Mouse (Mus musculus) ES-CJ7 (cell line): ENCODE results near the gene Tmem248.
A peak's percentile ranks its signal among the peaks of the same experiment; 100 is the strongest.

Experiments
- DNase-seq: peaks from one replicate; pipeline ENCODE4 v3.0.0; 2011; ENCODE audit warnings: low read depth, low spot score

Tmem248 gene

DNA sequence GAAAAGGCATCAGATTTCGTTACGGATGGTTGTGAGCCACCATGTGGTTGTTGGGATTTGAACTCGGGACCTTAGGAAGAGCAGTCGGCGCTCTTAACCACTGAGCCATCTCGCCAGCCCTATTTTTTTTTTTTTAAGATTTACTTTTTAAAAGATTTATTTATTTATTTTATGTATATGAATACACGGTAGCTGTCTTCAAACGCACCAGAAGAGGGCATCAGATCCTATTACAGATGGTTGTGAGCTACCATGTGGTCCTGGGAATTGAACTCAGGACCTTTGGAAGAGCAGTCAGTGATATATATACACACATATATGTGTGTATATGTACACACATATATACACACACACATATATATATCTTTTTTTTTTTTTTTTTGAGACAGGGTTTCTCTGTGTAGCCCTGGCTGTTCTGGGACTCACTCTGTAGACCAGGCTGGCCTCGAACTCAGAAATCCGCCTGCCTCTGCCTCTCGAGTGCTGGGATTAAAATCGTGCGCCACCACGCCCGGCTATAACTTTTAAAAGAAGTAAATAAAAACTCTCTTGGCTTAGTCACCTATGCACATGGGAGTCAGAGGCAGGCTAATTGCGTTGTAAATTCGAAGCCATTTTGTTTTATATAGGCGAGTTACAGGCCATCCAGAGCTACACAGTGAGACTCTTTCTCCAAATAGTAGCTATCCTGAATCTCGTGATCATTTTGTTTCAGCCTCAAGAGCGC lies 39.1 kb downstream of the Tmem248 start:
- DNase-seq: peak; percentile 25

DNA sequence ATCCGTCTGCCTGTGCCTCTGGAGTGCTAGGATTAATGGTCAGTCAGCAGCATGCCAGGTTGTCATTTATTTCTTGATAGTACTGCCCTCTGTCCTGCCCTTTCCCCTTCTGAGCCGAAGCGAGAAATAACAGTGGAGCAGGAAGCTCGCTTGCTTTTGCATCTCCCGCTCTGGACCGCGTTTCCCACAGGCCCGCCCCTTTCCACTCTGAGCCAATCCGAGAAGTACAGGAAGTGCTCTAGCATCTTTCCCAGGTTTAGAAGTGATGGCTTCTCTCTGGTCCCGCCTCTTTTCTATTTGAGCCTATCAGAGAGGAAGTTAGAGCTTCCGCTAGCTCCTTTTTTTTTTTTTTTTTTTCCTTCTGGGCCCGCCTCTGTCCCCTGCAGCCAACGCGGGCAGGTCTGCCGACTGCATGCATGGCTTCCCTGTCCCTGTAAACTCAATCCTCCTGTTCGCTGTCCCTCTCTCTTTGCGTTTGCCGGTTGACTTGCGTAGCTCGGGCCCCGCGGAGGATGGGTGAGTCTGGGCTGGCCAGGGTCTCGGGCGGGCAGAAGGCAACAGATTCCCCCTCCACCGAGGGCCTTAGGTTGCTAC lies 39.9 kb downstream of the Tmem248 start:
- peak; percentile 98 for DNase-seq

DNA sequence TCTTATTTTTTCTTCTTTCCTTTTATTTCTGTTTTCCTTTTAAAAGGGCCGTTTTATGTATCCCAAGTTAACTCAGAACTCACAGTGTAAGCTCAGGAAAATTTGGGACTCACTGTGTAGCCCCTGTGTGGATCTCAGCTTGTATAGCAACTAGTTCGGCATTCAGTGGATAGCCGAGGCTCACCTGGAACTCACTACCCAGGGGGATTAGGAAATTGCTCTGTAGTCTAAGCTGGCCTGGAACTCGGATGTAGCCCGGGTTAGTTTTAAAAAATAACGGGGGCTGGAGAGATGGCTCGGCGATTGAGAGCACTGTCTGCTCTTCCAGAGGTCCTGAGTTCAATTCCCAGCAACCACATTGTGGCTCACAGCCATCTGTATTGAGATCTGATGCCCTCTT lies 40.4 kb downstream of the Tmem248 start:
- DNase-seq: no peak

DNA sequence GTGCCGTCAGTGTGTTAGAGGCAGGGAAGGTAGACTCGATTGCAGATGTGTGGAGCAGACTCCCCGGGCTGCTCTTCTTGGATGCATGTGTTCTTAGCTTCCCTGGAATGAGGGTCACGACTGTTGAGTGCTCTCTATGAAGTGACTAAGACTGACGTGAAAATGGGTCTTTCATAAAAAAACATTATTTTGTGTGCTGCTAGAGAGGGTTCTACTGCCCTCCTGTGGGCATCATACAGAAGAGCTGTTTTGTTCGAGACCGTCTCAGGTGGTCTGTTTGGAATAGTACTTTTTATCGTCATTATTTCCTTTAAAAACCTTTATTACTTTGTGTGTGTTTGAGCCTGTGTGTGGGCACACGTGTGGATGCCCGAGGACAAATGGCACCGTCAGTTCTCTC lies 46.6 kb downstream of the Tmem248 start:
- DNase-seq: no peak

DNA sequence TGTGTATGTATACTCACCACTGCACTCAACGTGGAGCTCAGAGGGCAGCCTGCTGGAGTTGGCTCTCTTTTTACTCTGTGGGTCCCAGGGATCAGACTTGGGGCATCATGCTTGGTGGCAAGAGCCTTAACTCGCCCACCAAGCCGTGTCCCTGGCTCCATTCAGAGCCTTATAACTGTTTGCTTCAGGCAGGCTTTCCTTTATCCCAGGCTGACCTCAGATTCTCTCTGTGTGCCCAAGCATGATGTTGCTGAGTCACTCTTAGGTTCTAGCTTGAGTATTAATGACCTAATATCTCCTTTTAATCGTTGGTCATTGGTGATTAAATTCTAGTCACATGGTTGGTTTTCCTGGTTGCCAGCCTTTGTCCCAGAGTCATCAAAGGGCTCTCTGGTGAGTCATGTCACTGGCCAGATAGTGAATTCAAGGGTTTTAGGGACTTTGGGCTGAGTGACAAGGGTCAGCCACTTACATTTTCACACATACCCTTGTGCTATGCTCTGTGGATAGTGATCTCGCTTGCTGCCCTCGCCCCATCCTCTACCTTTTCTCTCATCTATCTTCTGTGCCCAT lies 47.6 kb downstream of the Tmem248 start:
- DNase-seq: no peak

DNA sequence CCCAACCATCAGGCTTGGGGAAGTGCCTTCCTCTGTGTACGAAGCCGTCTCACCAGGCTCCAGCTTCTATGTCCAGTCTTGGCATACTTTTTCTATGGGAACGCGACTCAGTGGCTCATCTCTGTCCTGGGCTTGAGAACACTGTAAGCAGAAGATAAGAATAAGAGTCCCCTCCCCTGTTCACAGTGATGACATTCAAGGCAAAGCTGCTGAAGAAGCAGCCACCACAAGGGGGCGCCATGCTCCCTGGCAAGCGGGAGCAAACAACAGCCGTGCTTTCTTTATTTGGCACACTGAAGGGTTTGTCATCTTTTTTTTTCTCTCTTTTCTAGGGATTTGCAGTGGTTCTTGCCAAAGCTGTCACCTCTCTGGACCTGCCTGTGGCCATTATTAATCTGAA lies 49.8 kb downstream of the Tmem248 start:
- DNase-seq: peak; percentile 82

DNA sequence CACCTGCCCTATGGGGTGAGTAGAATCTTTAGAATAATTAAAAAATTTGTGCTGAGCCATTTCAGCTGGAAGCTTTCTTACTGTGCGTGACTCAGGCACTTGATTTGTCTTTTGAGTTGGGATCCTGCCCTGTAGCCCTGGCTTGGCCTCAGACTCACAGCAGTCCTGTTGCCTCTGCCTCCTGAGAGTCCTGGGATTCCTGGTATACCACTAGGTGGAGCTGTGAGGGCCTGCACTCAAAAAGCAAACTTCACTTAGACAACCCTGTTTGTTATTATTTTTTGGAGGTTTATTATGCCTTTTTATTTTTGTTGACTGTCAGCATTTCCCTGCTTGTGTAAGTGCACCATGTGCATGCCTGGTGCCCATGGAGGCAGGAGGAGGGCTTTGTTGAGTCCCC lies 50.4 kb downstream of the Tmem248 start:
- peak; percentile 69 for DNase-seq

DNA sequence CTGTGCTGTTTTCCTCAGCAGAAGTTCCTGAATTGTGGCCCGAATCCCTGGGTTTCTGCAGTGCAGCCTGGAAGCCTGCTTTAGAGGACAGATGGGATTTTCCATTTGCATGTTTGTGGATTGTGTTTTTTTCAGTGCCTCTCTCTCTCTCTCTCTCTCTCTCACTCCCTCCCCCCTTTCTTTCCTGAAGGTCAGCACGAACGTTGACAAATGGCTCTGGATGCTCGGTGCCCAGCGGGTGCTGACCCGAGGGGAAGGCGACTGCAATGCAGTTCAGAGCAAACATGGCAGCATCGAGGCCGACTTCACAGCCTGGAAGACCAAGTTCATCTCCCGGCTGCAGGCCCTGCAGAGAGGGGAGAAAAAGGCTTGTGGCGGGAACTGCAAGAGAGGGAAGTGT lies 52.1 kb downstream of the Tmem248 start:
- DNase-seq: no peak

DNA sequence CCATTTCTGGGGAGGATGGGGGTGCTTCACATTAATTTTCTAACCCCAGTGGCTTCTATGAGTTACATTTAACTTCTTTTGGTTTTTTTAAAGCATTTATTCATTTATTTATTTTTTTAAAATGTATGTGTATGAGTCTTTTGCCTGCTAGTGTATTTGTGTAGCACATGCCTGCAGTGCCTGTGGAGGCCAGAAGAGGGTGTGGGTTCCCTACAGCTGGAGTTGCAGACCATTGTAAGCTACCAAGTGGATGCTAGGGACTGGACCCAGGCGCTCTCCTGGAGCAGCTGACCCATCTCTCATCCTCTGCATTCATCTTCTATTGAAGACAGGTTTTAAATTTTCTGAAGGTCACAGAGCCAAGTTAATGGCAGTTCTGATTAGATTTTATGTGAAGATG lies 55.5 kb downstream of the Tmem248 start:
- DNase-seq: peak; percentile 48

DNA sequence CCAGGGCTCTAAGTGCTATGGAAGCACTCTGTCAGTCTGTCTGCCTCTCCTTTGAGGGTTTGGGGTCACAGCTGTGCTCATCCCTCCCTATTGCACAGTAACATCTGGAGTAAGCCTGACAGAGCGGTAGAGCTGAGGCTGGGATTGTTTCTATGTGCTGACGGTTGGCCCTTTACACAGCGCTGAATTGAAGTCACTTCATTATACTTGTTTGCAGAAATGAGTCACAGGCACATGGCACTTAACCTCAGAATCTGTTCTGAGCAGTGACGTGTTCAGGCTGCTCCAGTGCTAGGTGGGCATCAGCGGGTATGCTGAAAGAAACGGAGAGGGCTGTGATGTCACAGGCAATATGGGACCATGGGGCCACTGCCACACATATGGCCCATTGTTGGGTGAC lies 56.2 kb downstream of the Tmem248 start:
- DNase-seq: no peak

DNA sequence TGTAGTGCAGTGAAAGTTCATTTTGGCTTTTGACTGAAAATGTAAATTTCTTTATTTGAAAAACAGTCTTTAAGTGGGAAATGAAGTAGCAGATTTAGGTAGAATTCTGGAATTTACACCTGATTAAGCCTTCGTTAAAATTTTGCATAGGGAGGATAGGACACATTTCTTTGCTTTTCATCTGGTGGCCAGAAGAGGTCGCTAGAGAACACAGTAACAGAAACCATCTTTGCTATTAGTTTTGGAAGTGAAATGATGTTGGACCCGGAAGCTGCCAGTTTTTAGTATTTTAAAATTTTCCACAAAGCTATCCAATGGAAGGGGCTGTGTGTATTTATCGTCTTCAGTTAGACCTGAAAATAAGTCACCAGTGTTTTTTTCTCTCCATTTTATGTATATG lies 58.6 kb downstream of the Tmem248 start:
- no peak for DNase-seq

DNA sequence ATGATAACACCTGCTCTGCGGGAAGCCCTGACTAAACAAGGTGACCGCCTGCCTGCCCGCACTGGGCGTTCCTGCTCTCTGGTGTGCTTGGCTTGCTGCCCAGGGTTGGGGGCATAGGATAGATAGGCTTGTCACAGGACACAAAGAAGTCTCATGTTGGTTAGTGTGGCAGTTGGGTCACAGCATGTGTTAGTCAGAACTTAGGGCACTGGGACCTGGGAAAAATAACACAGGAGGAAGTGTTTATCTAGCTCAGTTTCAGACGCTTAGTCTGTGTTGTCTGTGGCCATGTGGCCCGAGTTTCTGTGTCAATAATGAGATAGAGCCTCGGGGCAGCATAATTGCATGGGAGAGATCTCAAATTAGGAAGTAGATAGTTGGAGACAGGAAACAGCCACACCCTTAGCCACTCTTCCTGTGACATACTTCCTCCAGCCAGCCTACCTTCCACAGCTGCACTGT lies 61.2 kb downstream of the Tmem248 start:
- DNase-seq: no peak

DNA sequence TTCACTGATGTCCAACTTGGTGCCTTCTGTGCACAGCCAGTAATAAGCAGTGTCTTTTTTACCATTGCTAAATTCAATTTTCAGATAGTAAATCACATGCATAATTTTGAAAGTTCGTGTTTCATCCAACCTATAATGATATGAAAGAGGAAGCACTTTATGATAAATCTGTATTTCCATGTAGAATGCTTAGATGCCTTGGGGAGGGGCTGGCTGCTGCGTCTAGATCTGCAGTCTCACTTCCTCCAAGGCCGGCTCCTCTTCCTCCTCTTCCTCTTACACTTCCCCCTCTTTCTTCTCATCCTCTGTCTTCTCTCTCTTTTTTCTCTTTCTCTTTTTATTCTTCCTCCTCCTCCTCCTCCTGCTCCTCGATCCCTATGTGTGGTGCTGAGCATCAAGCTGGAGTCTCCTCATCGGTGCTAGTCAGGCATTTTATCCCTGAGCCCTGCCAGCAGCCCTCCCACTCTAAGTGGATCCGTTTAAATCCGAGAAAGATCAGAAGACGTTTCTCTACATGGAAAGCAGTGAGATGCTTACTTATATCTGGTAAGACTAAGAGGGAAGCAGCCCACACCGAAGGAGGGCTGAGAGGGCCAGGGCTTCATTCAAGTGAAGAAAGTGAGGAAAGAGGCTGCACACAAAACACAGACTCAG lies 66.3 kb downstream of the Tmem248 start:
- no peak for DNase-seq

DNA sequence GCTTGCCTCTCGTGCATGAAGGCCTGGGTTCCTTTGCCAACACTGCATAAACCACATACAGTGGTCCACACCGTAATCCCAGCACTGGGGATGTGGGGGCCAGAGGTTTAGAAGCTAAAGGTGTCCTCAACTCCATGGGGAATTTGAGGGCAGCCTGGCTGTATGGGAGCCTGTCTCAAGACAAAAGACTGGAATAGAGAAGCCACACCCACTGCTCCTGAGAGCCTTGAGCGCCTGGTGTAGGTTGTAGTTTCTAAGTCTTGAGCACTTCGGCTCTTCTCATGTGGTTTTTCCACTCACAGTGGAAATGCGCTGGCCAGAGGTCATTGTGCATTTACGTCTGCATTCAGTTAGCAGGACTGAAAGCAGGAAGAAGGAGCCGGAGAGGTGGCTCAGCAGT lies 71.2 kb downstream of the Tmem248 start:
- no peak for DNase-seq

DNA sequence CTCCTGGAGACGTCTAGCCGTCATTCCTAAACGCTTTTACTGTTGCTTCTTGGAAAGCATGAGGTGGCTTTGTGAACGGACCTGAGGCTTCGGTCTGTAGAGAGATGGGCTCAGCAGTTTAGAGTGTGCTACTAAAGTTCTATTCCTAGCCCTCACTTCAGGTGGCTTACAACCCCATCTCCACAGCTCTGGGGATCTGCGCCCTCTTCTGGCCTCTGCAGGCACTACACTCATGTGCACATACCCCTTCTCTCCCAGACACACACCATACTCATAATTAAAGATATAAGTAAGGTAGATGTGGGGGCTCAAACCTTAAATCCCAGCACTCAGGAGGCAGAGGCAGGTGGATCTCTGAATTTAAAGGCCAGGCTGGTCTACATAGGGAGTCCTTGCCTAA lies 73.4 kb downstream of the Tmem248 start:
- DNase-seq: peak; percentile 42

DNA sequence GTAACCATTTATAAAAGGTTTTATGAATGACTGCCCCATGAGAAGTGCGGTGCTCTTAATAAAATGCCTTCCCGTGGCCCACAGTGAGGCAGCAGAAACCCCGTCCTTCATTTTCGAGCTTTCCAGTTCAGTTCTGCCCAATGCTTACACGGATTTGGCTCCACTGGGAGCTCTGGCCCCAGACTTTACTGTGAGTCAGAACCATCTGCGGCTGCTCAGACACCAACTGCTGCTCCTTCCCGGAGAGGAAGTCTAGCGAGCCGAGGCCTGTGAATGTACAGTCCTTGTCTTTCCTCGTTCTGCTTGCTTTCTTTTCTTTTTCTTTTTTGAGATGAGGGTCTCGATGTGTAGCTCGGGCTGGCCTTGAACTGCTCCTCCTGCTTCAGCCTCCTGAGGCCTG lies 73.9 kb downstream of the Tmem248 start:
- no peak for DNase-seq

DNA sequence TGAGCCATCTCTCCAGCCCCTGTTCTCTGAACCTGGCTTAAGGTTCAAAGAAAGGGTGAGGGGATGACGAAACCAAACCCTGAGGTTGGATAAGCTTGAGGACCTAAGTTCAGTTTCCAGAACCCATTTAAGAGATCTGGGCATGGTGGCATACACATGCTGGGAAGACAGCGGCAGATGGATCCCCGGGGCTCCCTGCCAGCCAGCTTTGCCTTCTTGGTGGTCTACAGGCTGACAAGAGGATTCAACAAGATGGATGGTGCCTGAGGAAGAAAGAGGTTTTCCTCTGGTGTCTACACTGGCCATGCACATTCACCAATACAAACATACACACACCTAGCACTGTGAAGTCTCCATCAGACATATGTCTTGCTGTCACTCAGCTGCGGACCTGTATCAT lies 76.1 kb downstream of the Tmem248 start:
- DNase-seq: no peak
